Mouse (Mus musculus) urinary bladder, postnatal 25 days (tissue): ENCODE data around the gene Ubqln5.

ENCODE experiments used
- DNase-seq: peaks from one replicate; pipeline ENCODE4 v3.0.0; 2022; ENCODE audit warnings: low spot score

Ubqln5 gene

DNA sequence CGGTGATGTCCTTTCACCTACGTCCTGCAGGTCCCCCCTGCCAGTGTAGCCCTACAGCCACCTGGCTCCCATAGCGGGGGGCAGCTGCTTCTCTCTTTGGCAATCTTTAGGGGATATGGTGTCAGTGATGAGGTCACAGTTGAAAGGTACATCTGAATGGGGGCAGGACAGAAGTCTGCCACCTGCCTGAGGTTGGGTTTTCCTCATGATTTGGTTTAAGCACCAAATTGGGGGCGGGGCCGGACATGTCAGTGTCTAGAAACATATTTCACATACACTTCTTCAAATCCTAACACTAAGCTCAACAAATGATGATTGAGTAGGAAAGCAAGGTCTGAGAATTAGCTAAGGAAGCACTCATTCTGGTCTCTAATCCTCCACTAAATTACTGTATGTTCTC, at the start of gene Ubqln5:
TSS of gene Ubqln5 (minus strand) at position 101 of the 400 bp plus-strand sequence.
- DNase-seq = no peak

- DNase-seq = no peak
Observed at GRCm38 (mm10) chr7:104179074-104179473, 49.4 kb upstream of the Ubqln5 start.

GRCm38 (mm10) chr7:104178422-104179054, 48.9 kb upstream of the Ubqln5 start:
- no peak for DNase-seq

GRCm38 (mm10) chr7:104175085-104175484, 45.5 kb upstream of the Ubqln5 start:
- no peak for DNase-seq

GRCm38 (mm10) chr7:104169634-104170204, 40.1 kb upstream of the Ubqln5 start:
- no peak for DNase-seq

- DNase-seq = no peak
Observed at GRCm38 (mm10) chr7:104167105-104167504, 37.5 kb upstream of the Ubqln5 start.

DNA sequence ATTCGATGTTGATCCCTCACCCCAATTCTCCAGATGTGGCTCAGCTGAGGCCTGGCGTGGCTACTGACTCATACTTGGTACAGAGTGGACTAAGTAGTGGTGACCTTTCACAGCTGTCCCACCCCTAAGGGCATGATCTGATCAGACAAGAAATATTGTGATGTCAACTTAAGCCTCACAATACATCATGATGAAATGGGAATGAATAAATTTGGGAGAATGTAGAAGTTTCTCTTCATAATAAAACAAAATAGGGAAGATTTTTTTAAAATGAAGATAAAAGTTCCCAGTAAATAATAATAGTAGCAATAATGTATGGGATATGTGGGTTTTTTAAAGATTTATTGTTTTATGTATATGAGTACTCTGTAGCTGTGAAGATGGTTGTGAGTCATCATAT, 20.8 kb upstream of the Ubqln5 start, which contains the start of gene Ubqlnl:
TSS of gene Ubqlnl (minus strand) at position 101 of the 400 bp plus-strand sequence.
- no peak for DNase-seq

DNA sequence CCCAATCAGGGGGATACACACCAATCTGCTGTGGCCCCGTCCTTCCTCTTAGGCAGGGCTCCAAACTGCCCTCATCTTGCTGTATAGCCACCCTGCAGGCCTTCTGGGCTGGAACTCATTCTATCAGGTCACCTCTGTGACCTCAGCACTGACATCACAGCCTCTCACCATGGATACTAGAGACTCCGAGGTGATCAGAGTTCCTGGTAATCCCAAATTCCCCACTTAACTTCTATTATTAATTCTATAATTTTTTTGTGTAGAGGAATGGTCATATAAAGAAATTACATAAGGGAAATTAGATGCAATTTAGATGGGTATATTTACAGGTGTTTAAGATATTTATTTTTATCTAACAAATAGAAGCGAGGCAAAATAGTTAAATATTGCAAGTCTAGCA, 13.6 kb upstream of the Ubqln5 start, which contains the start of gene Ubqln3:
TSS of gene Ubqln3 (minus strand) at position 101 of the 400 bp plus-strand sequence.
- no peak for DNase-seq

DNA sequence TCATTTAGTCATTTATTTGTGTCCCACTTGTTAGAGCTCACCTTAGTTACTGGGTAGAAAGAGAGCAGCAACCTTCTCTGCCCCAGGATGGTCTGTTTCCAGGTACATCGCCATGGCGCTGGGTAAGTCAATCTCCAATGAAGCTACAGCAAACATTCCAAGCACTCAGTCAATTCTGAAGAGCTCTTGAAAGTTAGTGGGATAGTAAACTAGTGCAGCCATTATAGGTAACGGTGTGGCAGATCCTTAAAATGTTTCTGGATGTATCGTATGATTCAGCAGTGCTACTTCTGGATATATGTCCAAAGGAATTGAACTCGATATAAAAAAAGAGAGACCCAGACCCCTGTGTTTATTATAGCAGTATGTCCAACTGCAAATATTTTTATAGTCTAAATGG, 7.7 kb upstream of the Ubqln5 start, which contains the start of gene Olfr643:
TSS of gene Olfr643 (minus strand) at position 101 of the 400 bp plus-strand sequence.
- no peak for DNase-seq

GRCm38 (mm10) chr7:104104757-104104972, 25.0 kb downstream of the Ubqln5 start, which contains the start of gene Olfr646:
TSS of gene Olfr646 (plus strand) at chr7:104104873.
- DNase-seq = no peak

DNA sequence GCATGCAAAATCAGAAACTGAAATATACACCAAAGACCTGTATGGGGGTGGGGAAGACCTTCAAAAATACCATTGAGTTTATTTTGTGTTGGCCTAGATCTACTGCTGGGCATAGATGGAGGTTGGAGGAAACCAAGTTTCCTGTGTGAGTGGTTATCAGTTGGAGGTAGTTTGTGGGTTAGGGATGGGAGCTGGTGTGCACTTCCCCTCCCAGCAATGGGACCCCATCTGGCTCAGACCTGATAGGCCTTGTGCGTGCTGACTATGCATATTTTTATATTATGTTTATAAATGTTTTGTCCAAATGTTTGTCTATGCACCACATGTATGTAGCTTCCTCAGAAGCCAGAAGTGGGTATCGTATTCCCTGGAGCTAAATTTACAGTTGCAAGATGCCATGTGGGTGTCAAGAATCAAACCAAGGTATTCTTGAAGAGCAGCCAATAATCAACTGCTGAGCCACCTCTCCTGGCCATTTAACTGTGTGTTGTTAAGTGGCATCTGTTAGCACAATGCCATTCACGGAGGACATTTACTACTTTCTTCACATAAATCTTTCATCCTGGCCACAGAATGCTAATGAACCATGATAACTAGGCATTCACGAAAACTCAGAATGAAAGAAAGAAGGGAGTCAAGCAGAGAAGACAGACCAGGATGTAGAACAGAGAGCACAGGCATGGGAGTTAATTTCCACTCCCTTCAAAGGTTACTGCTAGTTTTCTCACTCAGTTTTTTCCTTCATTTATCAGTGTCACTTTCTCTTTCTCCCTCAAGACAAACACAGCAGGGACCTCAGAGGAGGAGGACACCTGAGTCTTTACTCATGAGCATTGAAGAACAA, 25.5 kb downstream of the Ubqln5 start:
- no peak for DNase-seq

GRCm38 (mm10) chr7:104085365-104085764, 44.3 kb downstream of the Ubqln5 start, which contains the start of gene Olfr645:
TSS of gene Olfr645 (minus strand) at chr7:104085465.
- no peak for DNase-seq
